Mouse (Mus musculus): ENCODE data around the gene Pex11a. TPM values are rescaled to one million over a fixed set of nuclear protein-coding genes. Genes with fewer than 3 reads are reported as not detected.

Gene Pex11a
- total and polyA plus RNA-seq, 3 experiments, result 2.1 to 4.3 (median 3.4) TPM

- dilution Hi-C loops (cut with MboI; ENCODE audit: extremely low pct_ligation_motif_present, extremely low pct_unique_long_range_greater_than_20kb, low sequenced_read_pairs), result no loop called here
- no peak for TF ChIP-seq JUND (conservative IDR thresholded peaks at IDR 0.05; ENCODE audit: low read depth, low read length)
- TF ChIP-seq POLR2A (IDR thresholded peaks at IDR 0.05; ENCODE audit: low read depth, low read length), result no peak
- TF ChIP-seq NRF1 (IDR thresholded peaks at IDR 0.05; ENCODE audit: low read depth, low read length), result no peak
- no peak for TF ChIP-seq IRF4 (IDR thresholded peaks at IDR 0.05; ENCODE audit: low read depth, low read length)
- no peak for TF ChIP-seq SMC3 (IDR thresholded peaks at IDR 0.05; ENCODE audit: low read depth, low read length)
- TF ChIP-seq CTCF (conservative IDR thresholded peaks at IDR 0.05 in 1 of 2, IDR thresholded peaks at IDR 0.05 in 1 of 2; ENCODE audit: low read depth in 2 of 2, low read length in 2 of 2), result no peak
- no peak overlapping the region for H3K9ac ChIP-seq (ENCODE audit: insufficient read depth, low read depth)
Observed at GRCm38 (mm10) chr7:79761124-79761876, 18.4 kb upstream of the Pex11a start.

GRCm38 (mm10) chr7:79759766-79760165, 16.8 kb upstream of the Pex11a start:
- H3K27me3 ChIP-seq (replicated peaks), result no peaks in the 10 kb centered on the region
- no peaks in the 10 kb centered on the region for H3K9me3 ChIP-seq (replicated peaks; ENCODE audit: low read length)
- H3K4me2 ChIP-seq (ENCODE audit: insufficient read depth, low read depth, poor library complexity, severe bottlenecking), result no peak overlapping the region
- H3K9ac ChIP-seq (ENCODE audit: insufficient read depth, low read depth), result no peak overlapping the region
- dilution Hi-C loops (cut with MboI; ENCODE audit: extremely low pct_ligation_motif_present, extremely low pct_unique_long_range_greater_than_20kb, low sequenced_read_pairs), result no loop called here
- no peak overlapping the region for H3K4me3 ChIP-seq (replicated peaks in 1 of 3; ENCODE audit: low read depth in 2 of 3, low read length in 2 of 3, poor library complexity in 1 of 3)
- no peaks in the 10 kb centered on the region for H3K79me2 ChIP-seq (replicated peaks; ENCODE audit: control insufficient read depth, extremely low read depth, insufficient read depth, poor library complexity, severe bottlenecking)
- no peaks in the 10 kb centered on the region for H3K36me3 ChIP-seq (replicated peaks in 1 of 2; ENCODE audit: control insufficient read depth in 1 of 2, insufficient read depth in 1 of 2, low read length in 1 of 2)
- in situ Hi-C loops (cut with MboI; ENCODE audit: low pct_ligation_motif_present, low pct_unique_long_range_greater_than_20kb, low sequenced_read_pairs), result no loop called here
- no peak for DNase-seq (ENCODE audit: extremely low read depth)
- TF ChIP-seq E2F4 (IDR thresholded peaks at IDR 0.05; ENCODE audit: insufficient replicate concordance, low read depth, low read length) (no peak), NELFE (IDR thresholded peaks at IDR 0.05; ENCODE audit: low read depth, low read length) (no peak), MEF2A (IDR thresholded peaks at IDR 0.05; ENCODE audit: borderline replicate concordance, low read depth, low read length) (no peak), ETS1 (conservative IDR thresholded peaks at IDR 0.05; ENCODE audit: low read depth, low read length) (no peak), POLR2AphosphoS2 (IDR thresholded peaks at IDR 0.05; ENCODE audit: low read depth, low read length) (no peak), ZKSCAN1 (IDR thresholded peaks at IDR 0.05; ENCODE audit: borderline replicate concordance, low read depth, low read length) (no peak), TCF12 (IDR thresholded peaks at IDR 0.05; ENCODE audit: low read depth, low read length) (no peak), JUN (IDR thresholded peaks at IDR 0.05; ENCODE audit: insufficient read depth, low read depth, low read length) (no peak), MAZ (IDR thresholded peaks at IDR 0.05; ENCODE audit: low read depth, low read length) (no peak), SIN3A (IDR thresholded peaks at IDR 0.05; ENCODE audit: low read length) (no peak), SMC3 (IDR thresholded peaks at IDR 0.05; ENCODE audit: low read depth, low read length) (no peak), GABPA (IDR thresholded peaks at IDR 0.05; ENCODE audit: insufficient replicate concordance, low read depth, low read length) (no peak), HCFC1 (IDR thresholded peaks at IDR 0.05; ENCODE audit: low read depth, low read length) (no peak), NRF1 (IDR thresholded peaks at IDR 0.05; ENCODE audit: low read depth, low read length) (no peak), BHLHE40 (IDR thresholded peaks at IDR 0.05; ENCODE audit: low read depth, low read length) (no peak)
- no peak overlapping the region for H3K27ac ChIP-seq (ENCODE audit: insufficient read depth, low read depth)
- H3K4me1 ChIP-seq (ENCODE audit: control insufficient read depth in 1 of 2, insufficient read depth in 2 of 2), result no peaks in the 10 kb centered on the region

More at GRCm38 (mm10) chr7:79761124-79761876, 18.4 kb upstream of the Pex11a start:
- Histone ChIP-seq H3K4me3 (replicated peaks in 1 of 3; ENCODE audit: low read depth in 2 of 3, low read length in 2 of 3, poor library complexity in 1 of 3) (no peak overlapping the region), H3K27me3 (replicated peaks) (no peaks in the 10 kb centered on the region), H3K27ac (ENCODE audit: insufficient read depth, low read depth) (no peak overlapping the region), H3K79me2 (replicated peaks; ENCODE audit: control insufficient read depth, extremely low read depth, insufficient read depth, poor library complexity, severe bottlenecking) (no peaks in the 10 kb centered on the region), H3K4me2 (ENCODE audit: insufficient read depth, low read depth, poor library complexity, severe bottlenecking) (no peak overlapping the region), H3K9me3 (replicated peaks; ENCODE audit: low read length) (no peaks in the 10 kb centered on the region), H3K36me3 (replicated peaks in 1 of 2; ENCODE audit: control insufficient read depth in 1 of 2, insufficient read depth in 1 of 2, low read length in 1 of 2) (no peaks in the 10 kb centered on the region), H3K4me1 (ENCODE audit: control insufficient read depth in 1 of 2, insufficient read depth in 2 of 2) (no peaks in the 10 kb centered on the region)
- in situ Hi-C loops (cut with MboI; ENCODE audit: low pct_ligation_motif_present, low pct_unique_long_range_greater_than_20kb, low sequenced_read_pairs), result no loop called here
- DNase-seq (ENCODE audit: extremely low read depth), result no peak

Measured in CH12.LX (cell line).